Mouse (Mus musculus): ENCODE data around the gene Syce1l.
A peak's percentile ranks its signal among the peaks of the same experiment; 100 is the strongest.

The Syce1l gene

GRCm38 (mm10) chr8:113642926-113643325 is at the start of gene Syce1l:
Syce1l (plus strand) TSS chr8:113643213.
- no peak for DNase-seq (ENCODE audit: low spot score)

- no peak for DNase-seq (ENCODE audit: low spot score)
Measured at GRCm38 (mm10) chr8:113598401-113598800, 44.6 kb upstream of the Syce1l start.

- peak; percentile 57 for DNase-seq (ENCODE audit: low spot score)
Measured at GRCm38 (mm10) chr8:113632634-113633033, 10.4 kb upstream of the Syce1l start.

GRCm38 (mm10) chr8:113634161-113634560 is 8.9 kb upstream of the Syce1l start:
- no peak for DNase-seq (ENCODE audit: low spot score)

GRCm38 (mm10) chr8:113634670-113635591 is 8.1 kb upstream of the Syce1l start, which contains the start of gene Mon1b:
Mon1b (plus strand) TSS chr8:113635587.
- DNase-seq (ENCODE audit: low spot score) = peak; percentile 98

GRCm38 (mm10) chr8:113635592-113636279 is 7.3 kb upstream of the Syce1l start:
- DNase-seq (ENCODE audit: low spot score) = no peak

- DNase-seq (ENCODE audit: low spot score) = no peak
Measured at GRCm38 (mm10) chr8:113636280-113636628, 6.8 kb upstream of the Syce1l start.

- DNase-seq (ENCODE audit: low spot score) = no peak
Measured at GRCm38 (mm10) chr8:113640357-113640756, 2.7 kb upstream of the Syce1l start.

GRCm38 (mm10) chr8:113643479-113644210 is 632 bp downstream of the Syce1l start:
- no peak for DNase-seq (ENCODE audit: low spot score)

GRCm38 (mm10) chr8:113645220-113645619 is 2.2 kb downstream of the Syce1l start:
- no peak for DNase-seq (ENCODE audit: low spot score)

GRCm38 (mm10) chr8:113652450-113652849 is 9.4 kb downstream of the Syce1l start:
- DNase-seq (ENCODE audit: low spot score) = no peak

GRCm38 (mm10) chr8:113653151-113653550 is 10.1 kb downstream of the Syce1l start:
- no peak for DNase-seq (ENCODE audit: low spot score)

- no peak for DNase-seq (ENCODE audit: low spot score)
Measured at GRCm38 (mm10) chr8:113656154-113656553, 13.1 kb downstream of the Syce1l start.

GRCm38 (mm10) chr8:113656681-113657298 is 13.8 kb downstream of the Syce1l start:
- DNase-seq (ENCODE audit: low spot score) = no peak

GRCm38 (mm10) chr8:113660128-113660527 is 17.1 kb downstream of the Syce1l start:
- DNase-seq (ENCODE audit: low spot score) = no peak

- DNase-seq (ENCODE audit: low spot score) = peak; percentile 82
Measured at GRCm38 (mm10) chr8:113664544-113664943, 21.5 kb downstream of the Syce1l start.

- DNase-seq (ENCODE audit: low spot score) = no peak
Measured at GRCm38 (mm10) chr8:113665036-113665435, 22.0 kb downstream of the Syce1l start.

- DNase-seq (ENCODE audit: low spot score) = no peak
Measured at GRCm38 (mm10) chr8:113665951-113666350, 22.9 kb downstream of the Syce1l start.

- DNase-seq (ENCODE audit: low spot score) = no peak
Measured at GRCm38 (mm10) chr8:113666714-113667432, 23.9 kb downstream of the Syce1l start.

- no peak for DNase-seq (ENCODE audit: low spot score)
Measured at GRCm38 (mm10) chr8:113669924-113670323, 26.9 kb downstream of the Syce1l start.

GRCm38 (mm10) chr8:113672599-113673255 is 29.7 kb downstream of the Syce1l start:
- DNase-seq (ENCODE audit: low spot score) = no peak
